Mouse (Mus musculus) heart, postnatal 0 days (tissue): ENCODE results near the gene Dqx1.

Experiments used
- CTCF ChIP-seq: IDR thresholded peaks from 2 replicates; pipeline ENCODE4 v1.5.1; 2016; ENCODE audit warnings: antibody characterized with exemption, control low read depth, low read depth
- EP300 ChIP-seq: IDR thresholded peaks from 2 replicates; pipeline ENCODE4 v1.6.1; 2016; ENCODE audit warnings: antibody characterized with exemption, low read depth

GRCm38 (mm10) chr6:83027293-83027692 is 30.4 kb upstream of the Dqx1 start:
- TF ChIP-seq CTCF (no peak), EP300 (no peak)
